Mouse (Mus musculus): ENCODE measurements at regions not wholly inside any gene's neighbourhood (a gene's known extent, or its start where the extent isn't known, plus 50 kb on each side); places are given as distances from the start of the nearest gene placed in this dataset.

DNA sequence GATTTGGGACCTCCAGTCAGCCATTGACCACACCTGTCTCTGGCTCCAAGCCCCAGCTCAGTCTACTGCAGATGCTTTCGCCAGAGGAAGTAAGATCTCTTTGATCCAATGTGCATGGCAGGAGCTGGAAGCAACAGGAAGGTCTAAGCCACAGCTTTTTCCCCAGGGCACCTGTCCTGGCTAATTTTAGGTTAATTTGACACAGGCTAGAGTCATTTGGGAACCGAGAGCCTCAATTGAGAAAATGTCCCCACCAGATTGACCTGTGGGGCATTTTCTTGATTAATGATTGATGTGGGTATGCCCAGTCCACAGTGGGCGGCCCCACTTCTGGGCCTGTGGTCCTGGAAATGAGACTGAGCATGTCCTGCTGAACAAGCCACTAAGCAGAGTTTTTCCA, 240.7 kb upstream of the Hs6st1 start:
- no peak for DNase-seq (ENCODE audit: low spot score in 2 of 2)

DNA sequence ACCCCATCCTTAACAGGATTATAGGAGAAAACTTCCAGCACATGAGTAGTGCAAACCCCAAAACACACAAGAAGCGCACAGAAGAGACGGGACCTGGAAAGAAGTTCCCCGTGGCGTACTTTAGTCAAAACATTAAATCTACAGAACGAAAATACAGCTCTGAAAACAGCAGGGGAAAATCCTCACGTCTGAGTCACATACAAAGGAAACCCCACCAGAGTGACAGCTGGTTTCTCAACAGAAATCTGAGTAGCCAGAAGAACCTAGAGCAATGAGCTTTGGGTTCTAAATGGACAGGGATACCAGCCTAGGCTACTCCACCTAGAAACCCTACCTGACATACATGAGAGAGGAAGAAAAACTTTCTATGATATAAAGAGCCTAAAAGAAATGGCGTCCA, 234.0 kb upstream of the Hs6st1 start:
- no peak for DNase-seq (ENCODE audit: low spot score in 2 of 2)

DNA sequence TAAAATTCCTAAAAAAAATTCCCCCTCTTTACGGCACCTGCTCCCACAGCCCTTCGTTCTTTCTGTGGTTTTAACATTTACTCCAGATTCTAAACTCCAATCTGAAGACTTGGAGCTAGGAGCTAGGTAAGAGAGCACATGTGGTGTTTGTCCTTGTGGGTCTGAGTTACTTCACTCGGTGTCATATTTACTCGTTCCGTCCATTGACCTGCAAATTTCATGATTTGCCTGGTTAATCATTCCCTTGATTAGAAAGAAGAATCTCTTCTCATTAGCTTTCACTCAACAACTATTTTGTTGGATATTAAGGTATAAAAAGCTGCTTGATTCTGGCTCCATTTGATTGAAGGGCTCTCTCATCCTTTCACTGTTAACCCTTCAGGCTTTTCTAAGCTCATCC, 231.6 kb upstream of the Hs6st1 start:
- no peak for DNase-seq (ENCODE audit: low spot score in 2 of 2)

DNA sequence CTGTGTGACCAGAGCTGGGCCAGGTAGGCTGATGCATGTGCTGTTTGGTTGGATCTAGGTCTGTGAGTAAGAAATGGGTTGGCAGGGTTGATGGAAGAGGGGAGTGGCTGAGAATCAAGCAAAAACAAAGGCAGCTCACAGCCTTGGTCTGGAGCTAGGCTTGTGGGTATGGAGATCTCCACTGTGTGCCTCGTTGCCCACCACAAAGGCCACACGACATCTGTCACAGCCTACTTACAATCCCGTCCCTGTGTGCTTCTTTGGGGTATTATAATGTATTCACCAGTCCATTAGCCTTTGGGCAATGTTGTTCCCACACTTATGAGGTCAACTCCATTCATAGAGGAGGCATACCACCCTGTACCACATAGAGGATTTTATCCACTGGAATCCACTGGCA, 229.6 kb upstream of the Hs6st1 start:
- DNase-seq (ENCODE audit: low spot score in 2 of 2), result no peak

DNA sequence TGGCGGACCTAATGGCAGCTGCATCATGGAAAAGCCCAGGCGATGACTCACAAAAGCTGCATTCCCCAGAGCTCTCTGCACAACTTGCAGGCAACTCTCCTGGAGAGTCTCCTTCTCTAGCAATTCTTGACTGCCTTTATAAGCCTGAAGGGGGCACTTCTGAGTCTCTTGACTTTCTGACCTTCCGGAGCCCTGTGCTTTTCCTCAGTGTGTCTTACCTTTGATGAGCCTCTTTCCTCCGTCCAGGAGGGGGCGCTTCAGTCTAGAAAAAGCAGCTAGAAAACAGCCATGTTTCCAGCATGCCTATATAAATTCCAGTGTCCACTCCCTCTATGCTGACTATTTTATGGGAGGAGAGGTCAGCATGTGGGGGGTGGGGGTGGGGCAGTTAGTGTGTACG, 228.8 kb upstream of the Hs6st1 start:
- DNase-seq (ENCODE audit: low spot score in 2 of 2), result peak; percentile 11 to 39

DNA sequence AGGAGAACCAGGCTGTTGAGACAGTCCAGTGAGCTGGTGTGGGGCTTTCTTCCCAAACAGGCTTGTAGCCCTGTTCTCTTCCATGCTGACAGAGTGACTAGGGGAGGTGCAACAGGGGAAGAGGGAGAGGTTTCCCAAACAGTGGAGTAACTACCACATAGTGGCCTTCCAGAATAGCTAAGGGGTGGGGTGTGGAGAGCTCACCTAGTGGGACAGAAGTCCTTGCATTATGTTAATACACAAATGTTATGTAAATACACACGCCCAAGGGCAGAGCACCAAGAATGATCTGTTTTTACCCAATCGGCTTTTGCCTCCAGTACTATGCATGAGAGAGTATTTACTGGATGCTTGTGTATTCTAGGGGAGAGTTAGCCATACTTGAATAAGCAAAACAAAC, 226.6 kb upstream of the Hs6st1 start:
- DNase-seq (ENCODE audit: low spot score in 2 of 2), result no peak

DNA sequence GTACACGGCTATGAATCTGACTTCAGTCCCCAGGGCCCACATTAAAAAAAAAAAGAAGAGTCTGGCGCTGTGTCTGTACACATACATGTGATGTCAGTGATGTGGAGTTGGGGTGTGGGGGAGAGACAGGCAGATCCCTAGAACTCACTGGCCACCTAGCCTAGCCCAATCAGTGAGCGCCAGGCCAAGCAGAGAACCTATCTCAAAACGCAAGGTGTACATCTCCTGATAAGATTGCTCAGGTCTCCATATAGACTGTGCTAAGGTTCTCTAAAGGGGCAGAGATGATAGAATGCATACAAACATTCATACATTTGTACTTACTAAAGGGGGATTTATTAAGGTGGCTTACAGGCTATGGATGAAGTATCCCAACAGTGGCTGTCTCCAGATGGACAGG, 225.5 kb upstream of the Hs6st1 start:
- DNase-seq (ENCODE audit: low spot score in 2 of 2), result no peak

DNA sequence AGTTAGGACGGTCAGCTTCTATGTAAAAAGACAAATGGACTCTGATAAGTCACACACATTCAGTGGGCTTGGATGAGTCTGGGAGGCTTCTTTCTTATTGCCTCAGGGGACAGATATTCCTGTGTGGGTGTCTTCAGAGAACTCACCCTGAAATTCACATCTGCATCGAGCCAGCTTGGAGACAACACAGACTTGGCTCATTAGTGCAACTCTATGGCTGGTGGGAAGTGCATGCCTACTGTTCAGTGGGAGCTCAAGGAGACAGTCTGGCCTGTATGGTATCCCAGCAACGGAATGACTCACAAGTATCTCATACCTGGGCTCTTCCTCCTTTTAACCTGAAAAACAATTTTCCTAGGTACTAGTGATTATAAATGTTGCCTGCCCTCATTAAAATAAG, 224.6 kb upstream of the Hs6st1 start:
- no peak for DNase-seq (ENCODE audit: low spot score in 2 of 2)

DNA sequence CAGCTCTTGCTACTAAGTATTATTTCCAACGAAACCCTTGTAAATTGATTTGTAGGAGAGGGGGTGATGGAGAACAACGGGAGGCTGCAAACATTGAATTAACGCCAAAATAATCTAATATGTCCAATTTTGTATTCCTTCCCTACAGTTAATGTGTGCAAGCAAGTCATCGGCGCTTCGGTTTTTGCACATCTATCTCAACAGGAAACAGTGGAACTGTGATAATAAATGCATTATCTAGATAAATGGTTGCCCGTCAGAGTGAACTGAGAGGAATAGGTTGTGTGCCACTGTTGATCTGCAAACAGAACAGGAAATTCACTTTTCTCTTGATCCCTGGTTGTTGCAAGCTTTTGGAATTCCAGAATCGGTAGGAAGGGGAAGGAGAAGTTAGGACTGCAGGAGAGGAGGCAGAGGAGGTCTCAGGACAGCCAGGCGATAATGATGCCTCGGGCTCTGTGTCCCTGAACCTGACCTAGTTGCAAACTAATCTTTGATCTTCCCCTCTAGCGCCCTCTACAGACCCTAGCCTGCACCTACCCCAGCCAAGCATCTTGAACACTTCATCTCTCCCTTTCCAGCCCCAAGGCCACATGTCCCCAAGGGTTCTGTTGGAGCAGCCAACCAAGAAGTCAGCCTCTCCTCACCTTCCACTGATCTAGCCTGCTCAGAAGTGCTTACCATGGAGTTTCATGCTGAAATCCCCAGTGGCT, 221.8 kb upstream of the Hs6st1 start:
- DNase-seq (ENCODE audit: low spot score in 2 of 2), result peak in 1 of 2 experiments; percentile 12

DNA sequence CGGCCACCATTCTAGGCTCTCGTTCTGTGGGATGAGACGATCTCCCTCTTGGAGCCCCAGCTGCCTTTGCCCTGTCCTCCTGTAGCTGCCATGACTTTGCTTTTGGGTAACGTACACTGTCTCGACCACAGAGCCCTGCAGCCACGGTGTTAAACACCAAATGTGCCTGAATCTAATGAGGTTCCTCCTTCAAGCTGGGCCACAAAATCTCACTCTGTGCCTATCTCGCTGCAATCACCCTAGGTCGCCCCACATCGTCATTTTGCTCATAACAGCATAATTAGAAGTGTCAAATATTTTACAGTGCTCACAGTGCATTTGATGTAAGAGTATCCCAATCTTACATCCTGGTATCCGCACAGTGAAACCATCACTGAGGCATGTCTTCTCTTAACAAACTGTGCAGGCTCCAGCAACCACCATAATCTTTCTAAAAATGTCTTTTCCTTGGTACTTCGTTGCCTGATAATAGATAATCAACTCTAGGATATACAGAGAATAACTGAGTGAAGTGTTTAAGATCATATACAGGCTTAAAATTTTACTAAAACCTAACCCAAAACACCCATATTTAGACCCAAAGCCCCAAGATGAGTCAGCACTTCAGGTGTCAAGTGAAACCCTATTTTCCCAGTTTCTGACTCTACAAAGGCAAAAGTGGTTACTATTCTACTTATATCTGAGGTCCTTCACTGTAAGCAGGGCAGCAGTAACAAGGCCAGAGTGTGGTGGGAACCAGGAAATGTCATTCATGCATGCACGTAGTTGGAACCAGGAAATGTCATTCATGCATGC, 219.8 kb upstream of the Hs6st1 start:
- DNase-seq (ENCODE audit: low spot score in 2 of 2), result no peak

DNA sequence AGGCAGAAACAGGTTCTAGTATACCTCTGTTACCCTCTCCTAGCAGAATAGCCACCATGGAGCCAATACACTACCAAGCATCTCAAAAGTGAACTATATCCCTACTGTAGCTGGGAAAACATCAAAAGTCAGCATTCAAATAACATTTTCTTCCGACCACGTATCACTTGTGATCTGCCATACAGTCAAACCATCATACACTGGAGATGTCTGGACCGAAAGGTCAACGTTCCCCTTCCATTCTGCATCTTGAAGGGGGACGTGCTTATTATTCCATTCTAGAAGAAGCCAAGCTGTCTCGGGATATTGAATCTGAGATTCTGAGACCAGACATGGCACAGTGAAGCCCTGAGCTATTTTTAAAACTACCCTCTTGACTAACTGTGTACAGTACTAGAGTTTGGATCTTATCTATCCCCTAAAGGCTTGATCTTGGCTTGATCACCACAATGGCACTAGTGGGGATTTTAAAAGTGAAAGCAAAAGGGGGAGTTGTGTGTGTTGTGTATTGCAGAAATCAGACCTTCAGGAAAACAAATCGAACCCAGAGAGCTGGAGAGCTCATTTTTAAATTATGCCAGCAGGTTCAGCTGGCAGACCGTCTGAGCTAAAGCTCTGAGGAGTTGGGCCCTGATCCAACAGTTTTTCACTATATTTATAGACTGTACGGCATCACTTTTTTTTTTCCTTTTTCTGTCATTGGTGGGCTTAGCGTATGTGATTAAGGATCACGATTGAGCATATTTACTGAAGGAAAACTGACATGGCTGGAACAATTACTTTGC, 218.6 kb upstream of the Hs6st1 start:
- DNase-seq (ENCODE audit: low spot score in 2 of 2), result no peak

DNA sequence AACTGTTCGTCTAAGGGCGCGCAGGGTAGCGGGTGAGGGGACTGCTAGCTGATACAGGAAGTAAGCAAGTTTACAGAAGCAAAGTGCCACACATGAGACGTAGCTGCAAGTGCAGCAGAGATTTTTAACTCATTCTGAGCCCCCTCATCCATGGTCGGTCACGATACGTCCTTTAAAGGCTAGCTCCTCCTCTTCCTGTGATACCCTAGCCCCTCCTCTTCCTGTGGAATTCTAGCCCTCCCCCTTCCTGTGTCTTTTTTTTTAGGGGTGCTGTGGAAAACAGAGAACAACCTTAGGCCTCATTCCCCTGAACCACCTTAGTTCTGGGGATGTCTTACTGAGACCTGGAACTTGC, 218.0 kb upstream of the Hs6st1 start:
- no peak for DNase-seq (ENCODE audit: low spot score in 2 of 2)

DNA sequence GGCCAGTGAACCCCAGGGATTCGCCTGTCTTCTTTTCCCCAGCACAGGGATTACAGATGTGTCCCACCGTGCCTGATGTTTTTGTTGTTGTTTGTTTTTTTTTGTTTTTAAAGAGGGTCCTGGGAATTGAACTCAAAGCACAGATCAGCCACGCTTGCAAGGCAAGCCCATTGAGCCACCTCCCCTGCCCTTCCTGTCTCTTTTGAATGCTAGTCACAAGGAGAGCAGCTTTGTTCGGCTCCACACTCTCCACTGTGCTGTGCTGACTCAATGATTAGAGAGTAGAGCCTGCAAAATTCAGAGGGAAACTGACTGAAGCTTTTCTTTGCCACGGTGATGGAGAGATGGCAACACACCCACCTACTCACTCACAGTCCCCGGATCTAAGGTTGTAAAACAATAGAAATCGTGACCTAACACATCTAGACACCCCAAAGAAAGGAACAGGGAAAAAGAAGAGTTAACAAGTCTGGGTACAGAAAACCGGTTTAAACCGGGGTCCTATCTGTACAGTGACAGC, 217.6 kb upstream of the Hs6st1 start:
- DNase-seq (ENCODE audit: low spot score in 2 of 2), result no peak

DNA sequence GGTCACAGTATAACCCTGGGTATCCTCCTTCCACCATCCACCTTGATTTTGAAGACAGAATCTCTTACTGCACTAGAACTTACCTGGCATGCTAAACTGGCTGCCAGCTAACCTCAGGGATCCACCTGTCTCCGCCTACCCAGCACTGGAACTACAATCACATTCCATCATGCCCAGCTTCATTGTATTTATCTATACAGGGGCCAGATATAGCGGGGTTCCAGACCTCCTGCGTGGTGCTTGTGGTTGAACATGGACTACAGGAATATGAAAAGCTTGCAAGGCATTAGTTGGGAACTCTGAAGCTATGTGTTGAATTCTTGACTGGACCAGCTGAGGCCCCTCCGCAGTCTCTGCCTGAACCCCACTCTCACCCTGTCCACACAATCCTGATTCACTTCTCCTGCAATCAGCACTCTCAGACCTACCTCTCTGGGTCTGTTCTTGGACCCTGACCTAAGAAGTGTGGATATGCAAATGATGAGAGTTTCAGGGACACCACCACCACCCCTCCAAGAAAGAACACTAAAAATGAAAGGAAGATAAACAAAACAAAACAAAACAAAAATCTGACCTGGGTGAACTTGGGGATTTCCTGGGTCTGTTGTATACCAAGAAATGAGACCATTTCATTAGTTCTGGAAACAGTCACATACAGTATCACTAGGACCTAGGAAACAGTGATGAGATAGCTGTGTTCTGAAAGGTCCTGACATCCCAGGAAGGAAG, 216.4 kb upstream of the Hs6st1 start:
- DNase-seq (ENCODE audit: low spot score in 2 of 2), result no peak

DNA sequence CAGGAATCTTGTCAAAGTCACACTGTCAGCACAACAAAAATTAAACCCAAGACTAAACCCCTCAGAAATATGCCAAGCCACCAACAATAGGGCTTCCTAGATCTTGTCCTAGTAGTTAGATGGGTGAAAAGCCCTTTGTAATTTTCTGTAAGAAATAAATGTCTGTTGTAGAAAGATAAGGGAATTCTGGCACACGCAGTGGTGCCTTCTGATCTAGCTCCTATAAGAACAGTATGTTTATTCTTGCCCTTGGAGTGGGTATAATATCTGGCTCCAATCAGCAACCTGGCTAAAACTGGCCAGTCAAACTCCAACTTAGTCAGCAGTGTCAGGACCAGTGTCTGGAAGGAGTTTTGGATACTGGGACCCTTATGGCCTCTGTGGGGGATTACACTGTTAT, 215.2 kb upstream of the Hs6st1 start:
- no peak for DNase-seq (ENCODE audit: low spot score in 2 of 2)

DNA sequence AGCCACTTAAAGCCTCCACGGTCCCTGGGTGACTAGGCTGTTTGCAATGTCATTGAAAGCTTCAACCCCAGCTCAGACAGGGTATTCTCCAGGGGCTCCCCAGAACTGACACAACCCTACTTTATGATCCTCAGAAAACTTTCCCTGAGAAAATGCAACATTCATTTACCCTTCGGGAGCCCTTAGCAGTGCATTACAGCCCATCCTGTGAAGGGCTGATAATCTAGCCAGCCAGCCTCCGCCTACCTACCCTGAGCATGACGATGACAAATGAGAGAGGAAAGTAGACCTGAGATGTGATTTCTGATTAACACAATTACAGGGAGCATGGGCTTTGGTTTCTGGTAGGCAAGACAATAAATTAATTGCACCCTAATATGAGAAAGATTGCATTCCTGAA, 212.6 kb upstream of the Hs6st1 start:
- DNase-seq (ENCODE audit: low spot score in 2 of 2), result no peak

DNA sequence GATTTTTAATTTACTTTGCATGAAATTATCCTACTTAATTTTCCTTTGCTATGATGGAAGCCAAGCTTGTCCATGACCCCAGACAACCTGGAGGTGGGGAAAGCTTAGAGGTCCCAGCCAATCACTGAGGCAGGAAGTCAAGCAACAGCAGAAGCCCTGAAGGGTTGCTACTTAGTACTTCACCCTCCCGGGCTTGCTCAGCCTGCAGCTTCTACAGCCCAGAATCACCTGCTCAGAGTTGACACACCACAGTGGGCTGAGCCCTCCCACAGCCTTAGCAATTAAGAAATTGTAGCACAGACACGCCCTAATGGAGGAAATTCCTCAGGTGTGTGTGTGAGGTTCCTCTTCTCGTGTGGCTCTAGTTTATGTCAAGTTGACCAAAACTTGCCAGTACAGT, 209.9 kb upstream of the Hs6st1 start:
- no peak for DNase-seq (ENCODE audit: low spot score in 2 of 2)

DNA sequence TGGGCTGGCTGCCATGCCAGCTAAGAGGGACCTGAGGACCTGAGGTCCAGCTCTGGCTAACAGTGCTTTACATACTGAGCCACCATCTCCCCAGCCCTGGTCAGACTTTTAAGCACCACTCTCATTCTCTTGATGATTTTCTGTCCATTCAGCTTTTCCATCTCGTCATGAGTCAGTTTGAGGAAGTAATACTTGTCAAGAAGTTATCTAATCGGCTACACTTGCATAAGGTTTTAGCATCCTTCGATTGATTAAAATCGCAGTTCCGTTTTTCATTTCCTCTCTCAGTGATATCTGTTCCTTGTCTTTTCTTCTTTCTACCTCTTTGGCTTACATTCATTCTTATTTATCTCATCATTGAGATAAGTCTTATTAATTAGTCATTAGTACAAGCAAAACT, 207.4 kb upstream of the Hs6st1 start:
- DNase-seq (ENCODE audit: low spot score in 2 of 2), result no peak

DNA sequence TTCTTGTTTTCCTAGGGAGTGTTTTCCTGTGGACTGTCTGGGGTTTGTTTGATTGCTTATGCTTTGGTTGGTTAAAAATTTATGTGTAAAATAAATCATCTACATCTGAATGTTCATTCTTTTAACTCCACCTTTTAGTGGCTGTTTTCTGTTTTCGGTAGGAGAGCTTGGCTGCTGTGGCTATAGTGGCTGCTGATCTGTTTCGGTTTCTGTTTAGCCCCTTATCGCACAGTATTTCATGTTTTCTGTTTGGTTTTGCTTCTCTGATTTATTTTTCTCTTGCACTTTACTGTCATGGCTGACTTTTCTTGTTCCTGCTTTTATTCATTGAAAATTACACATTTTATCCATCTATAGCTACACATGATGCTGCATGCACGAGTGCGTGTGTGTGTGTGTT, 206.0 kb upstream of the Hs6st1 start:
- DNase-seq (ENCODE audit: low spot score in 2 of 2), result no peak

DNA sequence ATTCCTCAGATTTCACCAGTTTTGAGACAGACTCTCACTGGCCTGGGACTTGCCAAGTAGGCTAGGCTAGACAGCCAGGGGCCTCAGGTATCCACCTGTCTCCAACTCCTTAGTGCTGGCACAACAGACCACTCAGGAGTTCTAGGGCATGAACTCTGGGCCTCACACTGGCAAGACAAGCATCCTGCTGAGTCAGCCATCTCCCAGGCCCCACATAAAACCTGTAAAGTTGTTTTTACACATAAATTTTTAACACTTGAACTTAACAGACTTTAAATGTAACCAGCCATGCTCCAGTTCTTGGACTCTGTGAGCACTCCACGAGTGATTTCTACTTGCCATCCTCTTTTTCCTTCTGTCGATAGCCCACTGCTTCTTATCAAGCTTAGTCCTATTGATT, 205.5 kb upstream of the Hs6st1 start:
- no peak for DNase-seq (ENCODE audit: low spot score in 2 of 2)

DNA sequence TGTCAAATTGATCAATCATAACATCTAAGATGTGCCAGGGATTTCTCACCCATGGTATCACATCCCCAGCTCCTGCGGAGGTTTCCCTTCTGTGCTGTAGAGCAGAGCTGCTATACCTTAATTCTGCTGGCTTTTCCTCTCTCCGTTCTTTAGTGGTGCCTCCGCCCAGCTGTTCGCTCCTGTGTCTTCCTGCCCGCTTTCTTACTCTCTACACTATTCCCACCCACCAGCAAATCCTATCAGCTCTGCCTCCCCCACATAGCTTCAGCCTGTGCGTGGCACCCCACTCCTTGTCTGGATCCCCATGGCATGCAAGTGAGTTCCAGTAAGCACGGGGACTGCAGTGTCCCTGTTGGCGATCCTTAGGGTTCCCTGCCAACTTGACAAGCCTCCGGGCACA, 204.0 kb upstream of the Hs6st1 start:
- no peak for DNase-seq (ENCODE audit: low spot score in 2 of 2)

DNA sequence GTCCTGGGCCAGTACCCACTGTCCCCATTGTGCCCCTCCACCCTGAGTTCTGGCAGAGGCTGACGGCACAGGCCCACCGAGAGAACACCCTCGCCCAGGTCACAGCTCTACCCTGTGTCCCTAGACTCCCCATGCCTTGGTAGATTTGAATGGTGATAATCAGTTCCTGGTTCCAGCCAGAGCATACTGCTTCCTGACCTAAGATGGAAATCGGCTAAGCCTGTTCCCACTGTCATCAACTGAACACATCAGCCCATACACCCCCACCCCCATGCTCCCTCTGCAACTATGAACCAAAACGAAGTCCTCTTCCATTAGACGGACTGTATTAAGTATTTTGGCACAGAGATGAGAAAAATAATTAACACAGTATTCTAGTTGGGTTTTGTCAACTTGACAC, 202.9 kb upstream of the Hs6st1 start:
- DNase-seq (ENCODE audit: low spot score in 2 of 2), result no peak
